Mouse (Mus musculus) limb, embryonic 11.5 days (tissue): ENCODE results near the gene Rasgef1b. TPM values are rescaled to one million over a fixed set of nuclear protein-coding genes. Genes with fewer than 3 reads are reported as not detected.

Experiments used
- ATAC-seq: fragments of 200-750 bp; cut with Nextera tagmentation; 2 replicates; pipeline ENCODE4 v1.8.0; 2017; ENCODE audit warnings: low read depth; ENCODE audit not compliant: insufficient number of reproducible peaks, low FRiP score, low TSS enrichment
- DNase-seq: peaks from one replicate; pipeline ENCODE4 v3.0.0-alpha.2; 2015; ENCODE audit warnings: low spot score
- H3K27ac ChIP-seq: fragments of 300-500 bp; sonication (generic); replicated peaks from 2 replicates; pipeline ENCODE4 v1.5.1; 2014; ENCODE audit warnings: low read depth, mild to moderate bottlenecking, low read length
- H3K27me3 ChIP-seq: fragments of 300-500 bp; sonication (generic); 2 replicates; pipeline ENCODE4 v1.6.1; 2014; ENCODE audit warnings: mild to moderate bottlenecking, low read length, mixed read lengths; ENCODE audit not compliant: control insufficient read depth, insufficient read depth
- H3K36me3 ChIP-seq: fragments of 300-500 bp; sonication (generic); 2 replicates; pipeline ENCODE4 v1.6.1; 2014; ENCODE audit warnings: mild to moderate bottlenecking, low read length, moderate library complexity, mixed read lengths; ENCODE audit not compliant: control insufficient read depth, insufficient read depth
- H3K4me1 ChIP-seq: fragments of 300-500 bp; sonication (generic); 2 replicates; pipeline ENCODE4 v1.6.1; 2014; ENCODE audit warnings: low read length, mixed read lengths; ENCODE audit not compliant: control insufficient read depth, insufficient read depth
- H3K4me2 ChIP-seq: fragments of 300-500 bp; sonication (generic); 2 replicates; pipeline ENCODE4 v1.6.1; 2014; ENCODE audit warnings: low read depth, mild to moderate bottlenecking, moderate library complexity; ENCODE audit not compliant: severe bottlenecking
- H3K4me3 ChIP-seq: fragments of 300-500 bp; sonication (generic); 2 replicates; pipeline ENCODE4 v1.5.1; 2014; ENCODE audit warnings: low read depth, low read length
- H3K9ac ChIP-seq: fragments of 300-500 bp; sonication (generic); 2 replicates; pipeline ENCODE4 v1.6.1; 2014; ENCODE audit warnings: mild to moderate bottlenecking, low read length
- H3K9me3 ChIP-seq: fragments of 300-500 bp; sonication (generic); 2 replicates; pipeline ENCODE4 v1.6.1; 2016; ENCODE audit warnings: low read length; ENCODE audit not compliant: control insufficient read depth
- WGBS: fragments of 180-500 bp; shearing (Covaris S2); extraction: QIAGEN DNeasy Blood & Tissue Kit; methylation state at CpG from one replicate; pipeline ENCODE4 v1.1.7; 2014; 5-methylcytosine and 5-hydroxymethylcytosine counted together
- polyA plus RNA-seq: library from polyadenylated mRNA; unstranded; fragments of >200 nt; fragmentation: Nextera tagmentation; extraction: Ambion mirVana; gene quantifications from 2 replicates; pipeline ENCODE4 v1.2.1, GENCODE M21; 2014

The Rasgef1b gene
- polyA plus RNA-seq, 1 experiment from 2014 or later, result 59.9 TPM

DNA sequence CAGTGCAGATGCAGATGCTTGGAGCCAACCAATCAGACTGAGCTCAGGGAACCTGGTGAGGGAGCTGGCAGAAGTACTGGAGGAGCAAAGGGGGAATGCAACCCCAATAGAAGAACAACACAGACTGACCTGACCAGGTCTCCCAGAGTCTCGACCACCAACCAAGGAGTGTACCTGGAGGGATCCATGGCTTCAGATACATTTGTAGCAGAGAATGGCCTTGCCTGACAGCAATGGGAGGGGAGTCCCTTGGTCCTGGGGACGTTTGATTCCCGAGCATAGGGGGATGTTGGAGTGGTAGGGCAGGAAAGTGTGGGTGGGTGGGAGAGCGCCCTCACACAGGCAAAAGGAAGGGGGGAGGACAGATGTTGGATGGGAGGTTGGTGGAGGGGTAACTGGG lies 141.3 kb downstream of the Rasgef1b start:
- H3K36me3 ChIP-seq, result no peaks in the 10 kb centered on the region
- no peak overlapping the region for H3K27ac ChIP-seq
- H3K4me2 ChIP-seq, result no peak overlapping the region
- H3K9ac ChIP-seq, result no peak overlapping the region
- H3K27me3 ChIP-seq, result no peaks in the 10 kb centered on the region
- peaks cover 5% of the 10 kb centered on the region; the same call in 1 of the 2 replicates for H3K4me1 ChIP-seq
- ATAC-seq (no peak), DNase-seq (no peak)
- H3K9me3 ChIP-seq, result no peaks in the 10 kb centered on the region
- 71% methylated on average over 4 of the region's 4 CpGs for WGBS
- no peak overlapping the region for H3K4me3 ChIP-seq

DNA sequence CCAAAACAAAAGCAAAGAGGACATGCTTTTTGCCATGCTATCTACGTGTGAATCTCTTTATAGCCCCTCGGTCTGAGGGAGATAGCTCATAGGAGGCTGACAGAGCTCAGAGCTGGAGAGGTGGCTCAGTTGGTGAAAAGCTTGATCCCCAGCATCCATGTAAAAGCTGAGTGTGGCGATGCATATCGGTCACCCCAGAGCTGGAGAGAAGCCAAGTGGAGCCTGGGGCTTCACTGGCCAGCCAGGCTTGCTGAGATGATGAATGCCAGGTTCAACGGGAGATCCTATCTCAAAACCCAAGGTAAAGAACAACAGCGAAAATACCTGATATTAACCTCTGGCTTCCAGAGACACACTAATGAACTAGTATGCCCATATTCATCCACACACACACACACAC lies 142.6 kb downstream of the Rasgef1b start:
- Histone ChIP-seq H3K4me1 (0 out of 2 replicates have a peak, but pooled peaks cover 3% of the 10 kb centered on the region), H3K4me3 (no peak overlapping the region), H3K36me3 (no peaks in the 10 kb centered on the region), H3K4me2 (no peak overlapping the region), H3K27me3 (no peaks in the 10 kb centered on the region), H3K9ac (no peak overlapping the region), H3K9me3 (no peaks in the 10 kb centered on the region), H3K27ac (no peak overlapping the region)
- 89% methylated on average over 6 of the region's 6 CpGs for WGBS
- DNase-seq, result no peak
- no peak for ATAC-seq

DNA sequence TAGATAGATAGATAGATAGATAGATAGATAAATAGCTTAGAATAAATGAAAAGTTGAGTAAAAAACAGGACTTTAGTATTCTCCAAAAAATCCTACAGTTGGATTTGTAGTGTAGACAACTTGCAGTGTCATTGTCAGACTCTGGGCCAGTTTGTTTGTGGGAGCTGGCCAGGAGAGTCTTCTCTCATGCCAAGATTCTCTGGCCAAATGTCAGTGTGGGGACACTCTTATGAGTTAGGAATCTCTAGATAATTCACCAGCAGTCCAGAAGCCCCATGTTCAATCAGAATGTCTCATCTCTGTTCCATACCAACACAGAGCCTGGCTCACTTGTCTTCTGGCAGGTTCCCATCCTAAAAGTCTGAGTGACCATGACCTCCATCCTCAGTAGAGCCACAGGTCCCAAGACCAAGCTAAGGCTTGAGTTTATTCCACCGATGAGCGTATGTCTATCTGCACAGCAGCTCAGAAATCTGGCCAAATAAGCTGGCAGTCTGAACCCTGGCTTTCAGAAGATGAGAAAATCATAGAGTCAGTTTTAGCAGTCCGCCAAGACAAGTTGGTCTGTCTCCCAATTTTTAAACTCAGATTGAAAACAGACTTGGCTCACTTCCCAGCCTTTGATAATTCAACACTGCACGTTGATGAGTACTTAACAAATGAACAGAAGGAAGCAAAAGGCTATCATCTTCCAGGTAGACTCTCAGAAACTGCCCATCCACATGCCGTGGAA lies 143.5 kb downstream of the Rasgef1b start:
- Histone ChIP-seq H3K27ac (no peak overlapping the region), H3K4me2 (no peak overlapping the region), H3K27me3 (no peaks in the 10 kb centered on the region), H3K9me3 (no peaks in the 10 kb centered on the region), H3K4me1 (0 out of 2 replicates have a peak, but pooled peaks cover 3% of the 10 kb centered on the region), H3K9ac (no peak overlapping the region), H3K36me3 (no peaks in the 10 kb centered on the region), H3K4me3 (no peak overlapping the region)
- WGBS, result 83% methylated on average over 5 of the region's 5 CpGs
- DNase-seq (no peak), ATAC-seq (no peak)

DNA sequence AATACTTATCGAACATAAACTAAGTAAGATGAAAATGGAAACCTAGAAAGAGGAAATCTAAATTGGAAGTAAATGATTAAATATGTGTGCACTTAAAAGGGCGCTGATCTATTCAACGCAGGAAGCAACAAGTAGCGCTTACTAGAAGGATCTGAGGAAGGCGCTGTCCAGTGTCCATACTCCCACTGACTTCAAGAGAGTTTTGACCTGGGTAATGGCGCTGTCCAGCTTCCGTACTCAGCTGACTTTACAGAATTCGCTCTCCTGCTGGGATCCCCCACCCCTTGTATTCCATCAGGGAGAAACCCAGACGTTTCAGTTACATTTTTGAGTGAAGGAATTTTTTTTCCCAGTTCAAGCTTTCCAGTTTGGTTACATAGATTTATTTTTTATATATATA lies 144.6 kb downstream of the Rasgef1b start:
- no peak overlapping the region for H3K4me2 ChIP-seq
- no peak overlapping the region for H3K9ac ChIP-seq
- no peak overlapping the region for H3K27ac ChIP-seq
- no peak overlapping the region for H3K4me3 ChIP-seq
- H3K4me1 ChIP-seq, result 0 out of 2 replicates have a peak, but pooled peaks cover 3% of the 10 kb centered on the region
- no peak for ATAC-seq
- no peaks in the 10 kb centered on the region for H3K36me3 ChIP-seq
- H3K9me3 ChIP-seq, result no peaks in the 10 kb centered on the region
- DNase-seq, result no peak
- WGBS, result 86% methylated on average over 9 of the region's 9 CpGs
- no peaks in the 10 kb centered on the region for H3K27me3 ChIP-seq

DNA sequence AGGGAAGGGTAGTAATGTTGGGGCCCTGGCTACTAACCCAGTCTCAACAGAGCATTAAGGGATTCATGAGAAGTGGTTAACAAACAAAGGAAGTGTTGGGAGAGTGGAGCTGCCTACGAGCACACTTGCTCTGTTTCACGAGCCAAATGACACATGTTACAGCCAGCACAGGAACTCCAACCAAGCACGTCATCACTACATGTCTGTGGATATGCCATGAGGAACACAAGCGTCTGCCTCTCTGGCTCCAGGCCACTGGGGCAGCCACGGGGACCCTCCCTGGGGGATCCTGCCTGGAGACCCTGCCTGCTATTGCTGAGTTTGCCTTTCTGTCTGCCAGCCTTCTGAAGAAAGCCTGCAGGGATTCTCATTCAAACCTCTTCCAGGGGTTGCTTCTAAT lies 146.8 kb downstream of the Rasgef1b start:
- no peak for DNase-seq
- H3K9me3 ChIP-seq, result no peaks in the 10 kb centered on the region
- H3K4me3 ChIP-seq, result no peak overlapping the region
- no peak overlapping the region for H3K9ac ChIP-seq
- WGBS, result 32% methylated on average over 5 of the region's 5 CpGs
- H3K27me3 ChIP-seq, result no peaks in the 10 kb centered on the region
- no peaks in the 10 kb centered on the region for H3K36me3 ChIP-seq
- H3K4me1 ChIP-seq, result peaks cover 3% of the 10 kb centered on the region; the same call in 1 of the 2 replicates
- H3K27ac ChIP-seq, result no peak overlapping the region
- no peak overlapping the region for H3K4me2 ChIP-seq
- no peak for ATAC-seq

DNA sequence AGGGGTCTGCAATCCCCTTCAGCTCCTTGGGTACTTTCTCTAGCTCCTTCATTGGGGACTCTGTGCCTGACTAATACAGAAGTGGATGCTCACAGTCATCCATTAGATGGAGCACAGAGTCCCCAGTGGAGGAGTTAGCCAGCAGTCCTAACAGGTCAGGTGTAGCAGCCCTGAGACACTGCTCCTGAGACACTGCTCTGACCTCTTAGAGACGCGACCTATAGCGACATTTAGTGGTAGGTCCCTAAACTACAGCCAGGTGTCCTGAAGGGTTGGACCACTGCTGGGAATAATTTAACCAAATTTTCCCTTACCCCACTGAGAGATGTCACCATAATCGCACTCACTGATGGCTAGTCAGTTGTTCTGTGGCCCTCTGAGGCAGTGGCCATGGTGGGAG lies 150.2 kb downstream of the Rasgef1b start:
- WGBS, result 7% methylated on average over 4 of the region's 4 CpGs
- Histone ChIP-seq H3K27me3 (no peaks in the 10 kb centered on the region), H3K9ac (no peak overlapping the region), H3K4me1 (peaks cover 3% of the 10 kb centered on the region; the same call in 1 of the 2 replicates), H3K4me2 (no peak overlapping the region), H3K36me3 (no peaks in the 10 kb centered on the region), H3K9me3 (no peaks in the 10 kb centered on the region), H3K27ac (no peak overlapping the region), H3K4me3 (no peak overlapping the region)
- 0 out of 2 replicates have a peak, but pooled peaks have one; percentile 60 for ATAC-seq
- DNase-seq, result peak; percentile 74

DNA sequence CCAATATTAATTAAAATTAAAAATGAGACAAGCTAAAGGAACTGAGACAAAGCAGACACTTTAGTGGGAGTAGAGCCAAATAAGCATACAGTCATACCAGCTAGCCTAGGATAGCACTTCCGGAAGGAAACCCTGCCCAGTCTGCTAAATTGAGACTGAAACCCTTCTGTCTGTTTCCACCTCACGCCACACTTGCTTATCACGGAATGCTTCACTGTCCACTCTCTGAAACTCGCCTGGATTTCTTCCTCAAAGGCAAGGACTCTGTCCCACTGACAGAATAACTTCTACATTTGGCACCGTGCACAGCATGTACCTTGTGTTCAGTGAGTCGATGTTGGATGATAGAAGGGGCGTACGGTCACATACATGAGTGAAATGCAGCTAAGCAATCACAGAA lies 153.0 kb downstream of the Rasgef1b start:
- H3K27me3 ChIP-seq, result no peaks in the 10 kb centered on the region
- H3K4me1 ChIP-seq, result peaks cover 5% of the 10 kb centered on the region; the same call in 1 of the 2 replicates
- DNase-seq (no peak), ATAC-seq (no peak)
- no peaks in the 10 kb centered on the region for H3K36me3 ChIP-seq
- no peak overlapping the region for H3K4me3 ChIP-seq
- H3K9me3 ChIP-seq, result no peaks in the 10 kb centered on the region
- no peak overlapping the region for H3K9ac ChIP-seq
- no peak overlapping the region for H3K4me2 ChIP-seq
- 89% methylated on average over 8 of the region's 8 CpGs for WGBS
- H3K27ac ChIP-seq, result no peak overlapping the region

DNA sequence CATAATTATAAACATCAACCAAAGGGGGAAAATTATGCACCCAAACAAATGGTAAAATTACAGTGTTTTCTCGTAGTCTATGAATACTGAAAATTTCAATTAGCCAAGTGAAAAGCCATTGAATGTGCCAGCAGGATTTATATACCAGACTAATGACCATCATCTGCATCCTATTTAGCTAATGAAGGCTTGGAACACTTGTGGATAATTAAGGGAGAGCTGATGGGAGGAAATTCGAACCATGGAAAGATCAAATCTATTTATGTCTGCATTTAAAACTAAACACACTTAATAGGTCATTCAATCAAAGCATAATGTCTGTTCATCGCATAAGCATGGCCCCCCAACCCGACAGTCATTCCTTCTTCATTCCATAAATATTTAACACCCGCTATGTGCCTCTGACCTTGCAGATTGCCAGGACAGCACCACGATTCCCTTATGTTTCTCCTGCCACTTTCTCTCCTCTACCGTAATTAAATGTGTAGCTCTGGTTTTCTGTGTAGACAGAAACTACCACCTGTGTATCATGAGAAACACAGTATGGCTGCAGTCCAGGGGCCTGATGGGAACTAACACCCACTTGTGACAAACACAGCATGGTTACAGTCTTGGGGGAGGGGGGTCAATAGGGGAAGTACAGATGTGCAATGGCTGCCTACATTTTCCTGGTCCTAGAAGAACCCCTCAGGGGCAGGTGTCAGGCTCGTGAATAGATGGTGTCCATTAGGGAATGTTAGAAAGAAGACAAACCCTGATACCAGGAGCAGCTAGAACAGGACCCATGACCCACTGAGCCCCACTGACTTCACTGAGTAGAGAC lies 164.2 kb downstream of the Rasgef1b start:
- Histone ChIP-seq H3K9ac (no peak overlapping the region), H3K36me3 (no peaks in the 10 kb centered on the region), H3K4me2 (no peak overlapping the region), H3K27ac (0 out of 2 replicates have a peak overlapping the region, but pooled peaks have one; percentile 14), H3K27me3 (no peaks in the 10 kb centered on the region), H3K9me3 (no peaks in the 10 kb centered on the region), H3K4me1 (peaks cover 18% of the 10 kb centered on the region), H3K4me3 (no peak overlapping the region)
- DNase-seq (no peak), ATAC-seq (0 out of 2 replicates have a peak, but pooled peaks have one; percentile 39)
- WGBS, result 15% methylated on average over 8 of the region's 8 CpGs
